Mouse (Mus musculus): ENCODE results near the gene Pald1. TPM values are rescaled to one million over a fixed set of nuclear protein-coding genes. Genes with fewer than 3 reads are reported as not detected.
A peak's percentile ranks its signal among the peaks of the same experiment; 100 is the strongest.

Pald1 gene
- polyA plus RNA-seq, 1 experiment from 2014 or later, result 19.6 TPM

DNA sequence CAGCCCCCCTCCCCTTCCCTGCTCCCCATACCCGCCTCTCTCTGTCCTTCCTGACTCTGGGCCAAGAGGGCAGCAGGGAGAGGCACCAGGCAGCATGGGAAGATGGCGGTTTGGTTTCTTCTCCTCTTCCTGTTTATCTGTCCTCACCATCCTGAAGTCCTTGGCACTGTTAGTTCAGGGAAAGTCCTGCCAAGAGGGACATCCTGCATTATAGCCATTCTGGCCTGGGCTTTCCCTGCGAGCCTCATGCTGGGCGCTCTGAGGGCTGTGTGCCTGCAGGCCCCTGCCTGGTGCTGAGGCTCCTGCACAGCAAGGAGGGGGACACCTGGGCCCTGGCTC, 10.8 kb downstream of the Pald1 start:
- DNase-seq (ENCODE audit: low spot score) (no peak), ATAC-seq (replicated peaks; ENCODE audit: low FRiP score, low TSS enrichment, low read depth) (no peak)
- no peak overlapping the region for H3K4me2 ChIP-seq (ENCODE audit: low read length)
- no peaks in the 10 kb centered on the region for H3K36me3 ChIP-seq (ENCODE audit: control insufficient read depth, insufficient read depth, low read length)
- no peak overlapping the region for H3K4me3 ChIP-seq (ENCODE audit: low read depth, low read length)
- WGBS, result 63% methylated on average over 4 of the region's 4 CpGs
- H3K27ac ChIP-seq (ENCODE audit: low read depth), result no peak overlapping the region
- H3K27me3 ChIP-seq (replicated peaks; ENCODE audit: control insufficient read depth, insufficient read depth, low read length), result no peaks in the 10 kb centered on the region
- no peaks in the 10 kb centered on the region for H3K9me3 ChIP-seq (ENCODE audit: control insufficient read depth, low read length)
- no peak overlapping the region for H3K9ac ChIP-seq (ENCODE audit: low read length)
- H3K4me1 ChIP-seq (replicated peaks; ENCODE audit: control insufficient read depth, insufficient read depth, low read length), result peaks cover 37% of the 10 kb centered on the region

DNA sequence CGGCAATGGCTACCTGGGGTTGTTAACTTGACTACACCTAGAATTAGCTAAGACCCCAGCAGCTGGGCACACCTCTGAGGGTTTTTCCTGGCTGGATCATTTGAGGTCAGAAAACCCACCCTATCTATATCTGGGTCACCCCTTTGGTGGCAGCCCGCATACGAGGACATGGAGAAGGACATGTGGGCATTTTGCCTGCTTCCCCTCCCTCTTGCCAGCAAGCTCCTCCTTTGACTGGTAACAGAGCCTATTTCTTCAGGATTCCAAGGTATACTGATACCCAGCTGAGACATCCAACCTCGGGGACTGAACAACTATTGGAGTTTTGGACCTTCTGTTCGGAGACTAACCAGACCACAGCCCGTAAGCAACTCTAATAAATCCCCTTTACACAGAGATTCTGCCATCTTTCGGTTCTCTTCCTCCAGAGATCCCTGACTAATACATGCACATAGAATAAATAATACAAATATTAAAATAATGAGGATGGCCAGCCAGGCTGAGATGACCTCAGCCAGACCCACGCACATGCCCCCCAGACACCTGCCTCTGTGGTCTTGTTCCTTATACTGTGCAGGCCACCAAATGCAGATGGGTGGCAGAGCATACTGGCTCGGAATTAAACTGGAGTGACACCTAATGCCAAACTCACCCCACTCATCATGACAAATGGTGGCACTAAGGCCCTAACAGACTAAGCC, 11.3 kb downstream of the Pald1 start:
- Histone ChIP-seq H3K27ac (ENCODE audit: low read depth) (no peak overlapping the region; the same call in 1 of the 2 replicates), H3K4me2 (ENCODE audit: low read length) (no peak overlapping the region), H3K4me1 (replicated peaks; ENCODE audit: control insufficient read depth, insufficient read depth, low read length) (peaks cover 37% of the 10 kb centered on the region), H3K9ac (ENCODE audit: low read length) (no peak overlapping the region), H3K9me3 (ENCODE audit: control insufficient read depth, low read length) (no peaks in the 10 kb centered on the region), H3K27me3 (replicated peaks; ENCODE audit: control insufficient read depth, insufficient read depth, low read length) (no peaks in the 10 kb centered on the region), H3K36me3 (ENCODE audit: control insufficient read depth, insufficient read depth, low read length) (no peaks in the 10 kb centered on the region), H3K4me3 (ENCODE audit: low read depth, low read length) (no peak overlapping the region)
- DNase-seq (ENCODE audit: low spot score) (peak; percentile 50), ATAC-seq (replicated peaks; ENCODE audit: low FRiP score, low TSS enrichment, low read depth) (no peak)
- WGBS, result 71% methylated on average over 9 of the region's 9 CpGs

DNA sequence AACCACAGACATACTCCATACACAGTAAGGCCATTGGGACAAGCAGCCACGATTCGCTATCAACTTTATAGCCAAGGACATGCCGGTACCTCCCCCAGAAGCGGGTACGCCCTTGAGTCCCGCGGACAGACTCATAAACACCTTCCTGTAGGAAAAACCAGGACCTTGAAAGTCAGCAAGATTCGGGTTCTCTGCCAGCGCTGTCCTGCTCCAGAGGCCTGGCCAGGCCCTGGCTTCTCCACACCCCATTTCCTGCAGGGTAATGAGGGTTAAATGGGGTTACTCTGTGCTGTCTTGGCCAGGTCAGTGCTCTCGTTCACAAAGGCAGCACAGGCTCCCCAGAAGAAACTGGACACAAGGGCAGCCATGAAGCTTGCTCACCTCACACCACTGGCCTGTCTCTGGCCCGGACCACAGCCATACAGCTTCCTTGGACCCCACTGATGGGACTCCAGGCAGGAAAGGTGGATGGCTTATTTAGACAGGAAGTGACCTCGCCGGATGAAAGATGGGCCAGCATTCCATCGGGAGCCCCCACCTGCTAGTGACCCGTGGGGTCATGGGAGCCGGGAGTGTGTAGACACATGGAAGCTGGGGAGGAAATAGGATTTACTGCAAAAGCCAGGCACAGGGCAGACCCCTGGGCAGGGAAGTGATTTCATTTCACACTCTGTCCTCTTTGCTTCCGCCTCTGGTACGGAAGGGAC, 12.9 kb downstream of the Pald1 start:
- Histone ChIP-seq H3K4me3 (ENCODE audit: low read depth, low read length) (no peak overlapping the region), H3K36me3 (ENCODE audit: control insufficient read depth, insufficient read depth, low read length) (no peaks in the 10 kb centered on the region), H3K27me3 (replicated peaks; ENCODE audit: control insufficient read depth, insufficient read depth, low read length) (no peaks in the 10 kb centered on the region), H3K4me1 (replicated peaks; ENCODE audit: control insufficient read depth, insufficient read depth, low read length) (peaks cover 39% of the 10 kb centered on the region), H3K9ac (ENCODE audit: low read length) (no peak overlapping the region), H3K27ac (ENCODE audit: low read depth) (peak overlapping the region; percentile 54), H3K4me2 (ENCODE audit: low read length) (no peak overlapping the region), H3K9me3 (ENCODE audit: control insufficient read depth, low read length) (no peaks in the 10 kb centered on the region)
- ATAC-seq (replicated peaks; ENCODE audit: low FRiP score, low TSS enrichment, low read depth), result no peak
- WGBS, result 39% methylated on average over 18 of the region's 18 CpGs
- DNase-seq (ENCODE audit: low spot score), result peak; percentile 50

DNA sequence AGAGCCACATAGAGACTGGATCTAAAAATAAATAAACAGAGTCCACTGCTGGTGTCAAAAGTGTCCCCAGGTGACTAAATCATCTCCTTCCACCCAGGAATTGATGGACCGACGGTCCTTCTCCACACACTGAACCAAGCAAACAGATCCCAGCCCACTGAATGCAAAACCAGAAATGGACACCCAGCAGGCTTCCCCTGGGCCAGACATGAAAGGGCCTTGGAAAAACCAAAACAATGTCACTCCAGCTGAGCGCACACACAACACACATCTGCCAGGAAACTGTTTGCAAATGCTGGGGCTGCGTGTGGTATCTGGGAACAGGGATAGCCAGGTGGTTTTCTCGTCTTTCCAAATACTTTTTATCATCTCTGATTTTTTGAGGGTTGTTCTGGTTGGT, 13.6 kb downstream of the Pald1 start:
- H3K4me1 ChIP-seq (replicated peaks; ENCODE audit: control insufficient read depth, insufficient read depth, low read length), result peaks cover 33% of the 10 kb centered on the region
- ATAC-seq (replicated peaks; ENCODE audit: low FRiP score, low TSS enrichment, low read depth), result no peak
- H3K4me3 ChIP-seq (ENCODE audit: low read depth, low read length), result no peak overlapping the region
- WGBS, result 50% methylated on average over 5 of the region's 5 CpGs
- H3K9me3 ChIP-seq (ENCODE audit: control insufficient read depth, low read length), result no peaks in the 10 kb centered on the region
- peak; percentile 50 for DNase-seq (ENCODE audit: low spot score)
- peak overlapping the region; percentile 54 for H3K27ac ChIP-seq (ENCODE audit: low read depth)
- no peak overlapping the region for H3K9ac ChIP-seq (ENCODE audit: low read length)
- H3K4me2 ChIP-seq (ENCODE audit: low read length), result no peak overlapping the region
- no peaks in the 10 kb centered on the region for H3K36me3 ChIP-seq (ENCODE audit: control insufficient read depth, insufficient read depth, low read length)
- no peaks in the 10 kb centered on the region for H3K27me3 ChIP-seq (replicated peaks; ENCODE audit: control insufficient read depth, insufficient read depth, low read length)

DNA sequence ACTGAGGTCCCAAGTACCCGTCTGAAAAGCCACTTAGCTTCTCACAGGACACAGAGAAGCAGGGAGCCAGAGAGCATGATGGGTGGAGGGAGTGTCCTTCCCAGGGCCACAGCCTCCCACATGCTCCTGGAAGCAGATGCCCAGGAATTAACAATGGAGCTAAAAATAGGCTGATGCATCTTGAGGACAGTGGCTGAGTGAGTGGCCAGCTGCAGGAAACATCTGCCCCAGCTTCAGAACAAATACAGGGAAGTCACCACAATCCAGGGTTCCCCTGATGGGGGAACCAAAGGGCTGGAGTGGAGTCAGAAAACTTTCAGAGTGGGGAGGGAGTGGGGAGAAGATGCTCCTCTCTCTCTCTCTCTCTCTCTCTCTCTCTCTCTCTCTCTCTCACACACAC, 17.4 kb downstream of the Pald1 start:
- no peaks in the 10 kb centered on the region for H3K36me3 ChIP-seq (ENCODE audit: control insufficient read depth, insufficient read depth, low read length)
- peaks cover 15% of the 10 kb centered on the region for H3K4me1 ChIP-seq (replicated peaks; ENCODE audit: control insufficient read depth, insufficient read depth, low read length)
- H3K9ac ChIP-seq (ENCODE audit: low read length), result no peak overlapping the region
- H3K4me3 ChIP-seq (ENCODE audit: low read depth, low read length), result no peak overlapping the region
- ATAC-seq (replicated peaks; ENCODE audit: low FRiP score, low TSS enrichment, low read depth) (no peak), DNase-seq (ENCODE audit: low spot score) (peak; percentile 46)
- no peak overlapping the region for H3K4me2 ChIP-seq (ENCODE audit: low read length)
- no peak overlapping the region for H3K27ac ChIP-seq (ENCODE audit: low read depth)
- no peaks in the 10 kb centered on the region for H3K9me3 ChIP-seq (ENCODE audit: control insufficient read depth, low read length)
- 58% methylated on average over 1 of the region's 1 CpGs for WGBS
- H3K27me3 ChIP-seq (replicated peaks; ENCODE audit: control insufficient read depth, insufficient read depth, low read length), result no peaks in the 10 kb centered on the region

DNA sequence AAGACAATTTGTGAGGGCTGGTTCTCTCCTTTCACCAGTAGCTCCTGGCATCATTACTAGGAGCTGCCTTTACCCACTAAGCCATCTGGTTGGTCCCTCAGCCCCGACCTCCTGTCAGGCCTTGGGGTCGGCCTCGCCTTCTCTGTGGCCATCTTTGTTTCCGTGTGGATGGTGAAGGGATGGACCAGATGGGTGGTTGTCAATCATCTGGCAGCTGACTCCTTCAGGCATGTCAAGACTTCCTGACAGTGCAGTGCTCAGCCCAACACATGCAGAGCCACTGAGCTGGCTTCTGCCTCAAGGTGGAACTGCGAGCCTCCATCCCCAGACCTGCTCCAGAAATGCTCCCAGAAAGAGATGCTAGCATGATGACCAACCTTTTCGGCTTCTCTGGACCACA, 18.9 kb downstream of the Pald1 start:
- peaks cover 3% of the 10 kb centered on the region for H3K4me1 ChIP-seq (replicated peaks; ENCODE audit: control insufficient read depth, insufficient read depth, low read length)
- no peaks in the 10 kb centered on the region for H3K9me3 ChIP-seq (ENCODE audit: control insufficient read depth, low read length)
- DNase-seq (ENCODE audit: low spot score) (no peak), ATAC-seq (replicated peaks; ENCODE audit: low FRiP score, low TSS enrichment, low read depth) (no peak)
- H3K27me3 ChIP-seq (replicated peaks; ENCODE audit: control insufficient read depth, insufficient read depth, low read length), result no peaks in the 10 kb centered on the region
- no peak overlapping the region for H3K27ac ChIP-seq (ENCODE audit: low read depth)
- 93% methylated on average over 6 of the region's 6 CpGs for WGBS
- no peak overlapping the region for H3K4me3 ChIP-seq (ENCODE audit: low read depth, low read length)
- H3K36me3 ChIP-seq (ENCODE audit: control insufficient read depth, insufficient read depth, low read length), result no peaks in the 10 kb centered on the region
- H3K4me2 ChIP-seq (ENCODE audit: low read length), result no peak overlapping the region
- no peak overlapping the region for H3K9ac ChIP-seq (ENCODE audit: low read length)

DNA sequence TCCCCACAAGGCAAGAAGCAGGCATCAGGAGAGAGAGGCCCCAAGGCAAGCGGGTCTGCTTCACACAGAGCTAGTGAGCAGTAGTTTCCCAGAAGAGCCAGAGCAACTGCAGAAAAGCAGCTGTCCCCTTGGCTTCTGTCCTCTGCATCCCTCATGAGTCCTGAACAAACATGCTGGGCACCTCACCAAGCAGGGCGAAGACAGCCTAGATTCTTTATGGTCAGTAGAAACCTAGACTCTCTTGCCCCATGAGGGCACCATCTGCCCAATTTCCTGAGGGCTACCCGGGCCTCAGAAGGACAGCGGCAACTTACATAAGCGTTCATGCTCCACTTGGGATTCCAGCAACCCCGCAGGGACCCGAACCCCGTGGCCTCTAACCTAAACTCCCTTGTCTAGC, 20.3 kb downstream of the Pald1 start:
- Histone ChIP-seq H3K4me3 (ENCODE audit: low read depth, low read length) (no peak overlapping the region), H3K36me3 (ENCODE audit: control insufficient read depth, insufficient read depth, low read length) (no peaks in the 10 kb centered on the region), H3K27me3 (replicated peaks; ENCODE audit: control insufficient read depth, insufficient read depth, low read length) (no peaks in the 10 kb centered on the region), H3K9me3 (ENCODE audit: control insufficient read depth, low read length) (no peaks in the 10 kb centered on the region), H3K9ac (ENCODE audit: low read length) (no peak overlapping the region), H3K27ac (ENCODE audit: low read depth) (no peak overlapping the region), H3K4me1 (replicated peaks; ENCODE audit: control insufficient read depth, insufficient read depth, low read length) (peaks cover 5% of the 10 kb centered on the region), H3K4me2 (ENCODE audit: low read length) (no peak overlapping the region)
- no peak for DNase-seq (ENCODE audit: low spot score)
- 82% methylated on average over 8 of the region's 8 CpGs for WGBS
- ATAC-seq (replicated peaks; ENCODE audit: low FRiP score, low TSS enrichment, low read depth), result no peak

DNA sequence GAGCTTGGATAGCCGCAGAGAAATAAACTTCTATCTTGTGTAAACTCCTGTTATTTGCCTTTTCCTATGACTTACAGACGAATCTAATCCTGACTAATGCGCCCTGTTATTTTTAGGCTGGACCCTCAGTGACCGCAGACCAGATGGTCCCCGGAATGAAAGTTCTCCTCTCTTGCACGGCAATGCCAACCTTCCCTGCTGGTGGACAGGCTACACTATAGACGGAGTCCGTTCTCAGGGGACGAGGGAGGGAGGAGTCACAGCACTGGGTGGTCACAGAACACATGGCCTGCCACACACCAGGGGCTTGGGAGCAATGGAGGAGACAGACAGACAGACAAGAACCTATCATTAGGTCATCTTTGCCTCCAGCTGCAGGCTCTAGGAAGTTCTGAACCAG, 20.8 kb downstream of the Pald1 start:
- no peak for ATAC-seq (replicated peaks; ENCODE audit: low FRiP score, low TSS enrichment, low read depth)
- no peak overlapping the region for H3K4me2 ChIP-seq (ENCODE audit: low read length)
- WGBS, result 70% methylated on average over 9 of the region's 9 CpGs
- H3K9me3 ChIP-seq (ENCODE audit: control insufficient read depth, low read length), result no peaks in the 10 kb centered on the region
- H3K27me3 ChIP-seq (replicated peaks; ENCODE audit: control insufficient read depth, insufficient read depth, low read length), result no peaks in the 10 kb centered on the region
- H3K27ac ChIP-seq (ENCODE audit: low read depth), result no peak overlapping the region
- H3K4me1 ChIP-seq (replicated peaks; ENCODE audit: control insufficient read depth, insufficient read depth, low read length), result peaks cover 10% of the 10 kb centered on the region
- H3K9ac ChIP-seq (ENCODE audit: low read length), result no peak overlapping the region
- DNase-seq (ENCODE audit: low spot score), result no peak
- no peak overlapping the region for H3K4me3 ChIP-seq (ENCODE audit: low read depth, low read length)
- H3K36me3 ChIP-seq (ENCODE audit: control insufficient read depth, insufficient read depth, low read length), result no peaks in the 10 kb centered on the region

DNA sequence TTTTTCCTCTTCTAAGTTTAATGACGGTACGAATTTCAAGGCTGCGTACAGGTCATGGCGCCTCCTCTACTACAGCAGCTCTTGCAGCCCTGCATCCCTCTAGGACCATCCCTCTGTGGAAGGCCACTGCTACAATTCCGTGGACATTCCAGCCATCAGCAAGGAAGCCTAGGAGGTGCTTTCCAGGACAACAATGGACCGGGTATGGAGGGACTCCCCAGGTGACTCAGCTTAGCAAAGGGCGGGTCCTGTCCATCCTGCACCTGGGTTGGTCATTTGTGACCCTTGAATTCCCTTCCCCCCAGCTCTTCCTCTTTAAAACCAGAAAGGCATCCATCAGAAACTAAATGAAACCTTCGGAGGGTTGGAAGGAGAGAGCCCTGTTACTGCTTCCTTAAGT, 22.7 kb downstream of the Pald1 start:
- Histone ChIP-seq H3K9me3 (ENCODE audit: control insufficient read depth, low read length) (no peaks in the 10 kb centered on the region), H3K9ac (ENCODE audit: low read length) (no peak overlapping the region)

More for the DNA sequence above, 22.7 kb downstream of the Pald1 start:
- no peak overlapping the region for H3K4me2 ChIP-seq (ENCODE audit: low read length)
- no peaks in the 10 kb centered on the region for H3K27me3 ChIP-seq (replicated peaks; ENCODE audit: control insufficient read depth, insufficient read depth, low read length)
- H3K36me3 ChIP-seq (ENCODE audit: control insufficient read depth, insufficient read depth, low read length), result no peaks in the 10 kb centered on the region
- DNase-seq (ENCODE audit: low spot score) (no peak), ATAC-seq (replicated peaks; ENCODE audit: low FRiP score, low TSS enrichment, low read depth) (no peak)
- no peak overlapping the region for H3K27ac ChIP-seq (ENCODE audit: low read depth)
- H3K4me1 ChIP-seq (replicated peaks; ENCODE audit: control insufficient read depth, insufficient read depth, low read length), result peaks cover 16% of the 10 kb centered on the region
- no peak overlapping the region for H3K4me3 ChIP-seq (ENCODE audit: low read depth, low read length)
- WGBS, result 95% methylated on average over 8 of the region's 8 CpGs
